ENCODE assay signal across 26 mouse cellular contexts in the genomic region with DNA sequence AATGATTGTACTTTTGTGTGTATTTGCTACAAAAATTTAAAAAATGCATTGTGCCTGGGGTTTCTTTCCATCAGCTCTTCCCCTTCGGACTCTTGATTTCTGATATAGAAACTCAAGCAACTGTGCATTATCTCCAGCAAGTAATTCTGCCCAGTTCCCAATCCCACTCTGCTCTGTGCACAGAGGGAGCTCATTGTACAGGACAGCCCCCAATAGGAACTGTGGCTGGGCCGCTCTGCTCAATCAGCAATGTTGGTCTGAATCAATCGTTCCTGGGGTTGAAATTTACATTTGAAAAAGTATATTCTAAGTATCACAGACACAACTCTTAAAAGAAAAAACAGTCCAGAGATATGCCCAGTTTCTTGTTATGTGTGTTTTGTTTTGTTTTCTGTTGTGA.
DNase-seq lines count a peak whose midpoint lies in the region; ATAC-seq and TF ChIP-seq lines count a peak whose summit lies in the region.
"Had no signal": no experiment of that assay in that cellular context is flagged by ENCODE, and none has a peak within 500 bp of the region (broad histone marks: within the 10 kb centered on the region; RNA-seq: fewer than 3 reads in every experiment).

No protein-coding gene starts in this region.

- peak overlapping the region; percentile 33 to 37; a peak in 3 of 4 replicates for H3K4me3 ChIP-seq in MEL (ENCODE audit: control insufficient read depth in 1 of 2, insufficient read depth in 1 of 2, low read depth in 2 of 2, low read length in 2 of 2)
- no peak overlapping the region for H3K4me3 ChIP-seq in forebrain, embryonic 13.5 days
- H3K4me3 ChIP-seq in midbrain, embryonic 14.5 days (replicated peaks; ENCODE audit: low read depth, low read length), result no peak overlapping the region
- H3K4me3 ChIP-seq: erythroblast, embryonic 14.5 days; left cerebral cortex, adult 2 months; limb, embryonic 13.5 days; lung, embryonic 15.5 days; neural tube, embryonic 13.5 days had no signal

- TF ChIP-seq EP300 in MEL (IDR thresholded peaks at IDR 0.05; ENCODE audit: low read depth in 1 of 2, low read length in 2 of 2), result 0 out of 4 replicates have a peak, but pooled peaks of 1 of the 2 experiments have one; percentile 36

- TF ChIP-seq POLR2A in MEL (IDR thresholded peaks at IDR 0.05; ENCODE audit: control insufficient read depth in 1 of 2, insufficient read depth in 1 of 2, low read depth in 1 of 2, low read length in 2 of 2, poor library complexity in 1 of 2), result no peak

- H3K79me2 ChIP-seq in MEL (ENCODE audit: control insufficient read depth, insufficient read depth, low read length, poor library complexity), result no peaks in the 10 kb centered on the region

- no peaks in the 10 kb centered on the region for H3K27me3 ChIP-seq in MEL (ENCODE audit: control insufficient read depth in 1 of 2, insufficient read depth in 2 of 2, low read length in 2 of 2)
- H3K27me3 ChIP-seq in forebrain, embryonic 13.5 days, result peaks cover 13% of the 10 kb centered on the region; the same call in 1 of the 2 replicates
- no peaks in the 10 kb centered on the region for H3K27me3 ChIP-seq in midbrain, embryonic 14.5 days (ENCODE audit: control insufficient read depth, insufficient read depth, low read length)
- H3K27me3 ChIP-seq: limb, embryonic 13.5 days; lung, embryonic 15.5 days; neural tube, embryonic 13.5 days had no signal

- no peak for TF ChIP-seq RAD21 in MEL (IDR thresholded peaks at IDR 0.05; ENCODE audit: low read depth, low read length)

- ATAC-seq in forebrain, embryonic 13.5 days, result peak; percentile 74; the same call in 1 of the 2 replicates
- no peak for ATAC-seq in midbrain, embryonic 14.5 days (ENCODE audit: low FRiP score, low TSS enrichment)
- ATAC-seq: hindbrain, postnatal 0 days; intestine, embryonic 16.5 days had no signal

- 11% methylated on average over 3 of the region's 3 CpGs for WGBS in forebrain, embryonic 13.5 days
- 11% methylated on average over 3 of the region's 3 CpGs for WGBS in midbrain, embryonic 14.5 days

- intact Hi-C loops in heart, postnatal 10 days (cut with DNase I), result no loop called here

- H3K9ac ChIP-seq in MEL (ENCODE audit: control insufficient read depth, low read depth, low read length, poor library complexity, severe bottlenecking), result peak overlapping the region; percentile 49
- H3K9ac ChIP-seq in forebrain, embryonic 13.5 days, result no peak overlapping the region
- H3K9ac ChIP-seq in midbrain, embryonic 14.5 days (replicated peaks; ENCODE audit: low read length), result no peak overlapping the region
- H3K9ac ChIP-seq: limb, embryonic 13.5 days; lung, embryonic 15.5 days had no signal

- peak overlapping the region; percentile 31; the same call in 1 of the 2 replicates for H3K27ac ChIP-seq in MEL (ENCODE audit: control insufficient read depth, low read depth, low read length)
- H3K27ac ChIP-seq in forebrain, embryonic 13.5 days, result peak overlapping the region; percentile 12; the same call in 1 of the 2 replicates
- H3K27ac ChIP-seq in midbrain, embryonic 14.5 days (replicated peaks; ENCODE audit: low read depth, low read length), result no peak overlapping the region
- H3K27ac ChIP-seq: hindbrain, postnatal 0 days; left cerebral cortex, adult 2 months; limb, embryonic 13.5 days; stomach, postnatal 0 days had no signal

- no peak for TF ChIP-seq CTCF in MEL (IDR thresholded peaks at IDR 0.05 in 2 of 3, conservative IDR thresholded peaks at IDR 0.05 in 1 of 3; ENCODE audit: control insufficient read depth in 1 of 3, insufficient read depth in 1 of 3, low read depth in 2 of 3, low read length in 3 of 3, poor library complexity in 1 of 3, severe bottlenecking in 1 of 3)

- H3K4me1 ChIP-seq in MEL (ENCODE audit: control insufficient read depth in 1 of 2, insufficient read depth in 2 of 2, low read length in 2 of 2), result peaks cover 15 to 35% of the 10 kb centered on the region in 2 experiments
- peaks cover 27% of the 10 kb centered on the region for H3K4me1 ChIP-seq in forebrain, embryonic 13.5 days
- H3K4me1 ChIP-seq in midbrain, embryonic 14.5 days (ENCODE audit: control insufficient read depth, insufficient read depth, low read length), result peaks cover 29% of the 10 kb centered on the region

- peak; percentile 22 for DNase-seq in heart, adult 11 months
- DNase-seq in heart, postnatal 10 days, result no peak
- DNase-seq in MEL (ENCODE audit: low read depth, low spot score), result peak; percentile 49
- peak; percentile 26 for DNase-seq in midbrain, embryonic 14.5 days
- DNase-seq in yolk sac, embryonic 10.5 days (ENCODE audit: low spot score), result no peak
- DNase-seq in adrenal gland, postnatal 4 days (ENCODE audit: low spot score in 2 of 2), result no peak
- DNase-seq: adrenal gland, postnatal 25 days; cerebellum, adult 2 months; cerebellum, postnatal 14 days; gastrocnemius, postnatal 14 days; heart, postnatal 4 days; kidney, adult 9 months; kidney, postnatal 14 days; right cerebral cortex, postnatal 4 days; thymus, adult 18-20 months; thymus, postnatal 25 days had no signal

- peaks cover 0 to 30% of the 10 kb centered on the region in 2 experiments; a peak in 2 of 4 replicates for H3K36me3 ChIP-seq in MEL (ENCODE audit: control insufficient read depth in 1 of 2, insufficient read depth in 2 of 2, low read length in 2 of 2)
- no peaks in the 10 kb centered on the region for H3K36me3 ChIP-seq in forebrain, embryonic 13.5 days (ENCODE audit: poor library complexity, severe bottlenecking)
- no peaks in the 10 kb centered on the region for H3K36me3 ChIP-seq in midbrain, embryonic 14.5 days (ENCODE audit: control insufficient read depth, insufficient read depth, low read length)
- H3K36me3 ChIP-seq: limb, embryonic 13.5 days; lung, embryonic 15.5 days; neural tube, embryonic 13.5 days had no signal

- no peak overlapping the region for H3K4me2 ChIP-seq in forebrain, embryonic 13.5 days
- H3K4me2 ChIP-seq in midbrain, embryonic 14.5 days (ENCODE audit: low read length), result no peak overlapping the region
- H3K4me2 ChIP-seq: limb, embryonic 13.5 days; liver, embryonic 11.5 days; lung, embryonic 15.5 days; neural tube, embryonic 13.5 days had no signal

- H3K9me3 ChIP-seq in MEL (replicated peaks; ENCODE audit: insufficient read depth, low read length), result no peaks in the 10 kb centered on the region
- no peaks in the 10 kb centered on the region for H3K9me3 ChIP-seq in forebrain, embryonic 13.5 days (replicated peaks)
- no peaks in the 10 kb centered on the region for H3K9me3 ChIP-seq in midbrain, embryonic 14.5 days (ENCODE audit: control insufficient read depth, low read length)
- H3K9me3 ChIP-seq: limb, embryonic 13.5 days; lung, embryonic 15.5 days; neural tube, embryonic 13.5 days had no signal

TF ChIP-seq in MEL, 35 proteins besides CTCF, POLR2A, EP300 and RAD21:
- no peak for TF ChIP-seq BHLHE40 (IDR thresholded peaks at IDR 0.05; ENCODE audit: borderline replicate concordance, low read depth, low read length)
- peak; percentile 30; the same call in 1 of the 2 replicates for TF ChIP-seq GATA1 (IDR thresholded peaks at IDR 0.05; ENCODE audit: low read depth, low read length)

Comparison
In these comparisons a context has a peak if more than half of its experiments do, and no peak if none do; other contexts are left out.
1. DNase-seq: peak in heart, adult 11 months (single experiment), MEL (single experiment) and midbrain, embryonic 14.5 days (single experiment); none in heart, postnatal 10 days (0 of 2), yolk sac, embryonic 10.5 days (single experiment) and adrenal gland, postnatal 4 days (0 of 2).
2. H3K4me3 ChIP-seq: peak in MEL (2 of 2); none in forebrain, embryonic 13.5 days (single experiment) and midbrain, embryonic 14.5 days (single experiment).